Mouse (Mus musculus) gastrocnemius, postnatal 10 days (tissue): ENCODE data around the gene Atad5. TPM values are rescaled to one million over a fixed set of nuclear protein-coding genes. Genes with fewer than 3 reads are reported as not detected.
"Not testable (repeated sequence)": the region's sequence is repeated elsewhere in the genome, so short reads cannot be mapped to it uniquely, and the experiment has no call there.

Experiments
- DNase-seq: peaks from one replicate; pipeline ENCODE4 v3.0.0; 2021; ENCODE audit warnings: mixed read lengths
- long read RNA-seq, 2 experiments: library from polyadenylated mRNA; stranded (forward); transcript quantifications; one replicate each; pipeline ENCODE4 v2.0.0; 2021
- total RNA-seq, 2 experiments: library from RNA; stranded (reverse); gene quantifications; 2 replicates each; pipeline ENCODE4 v1.2.3; 2021

Gene Atad5
- total RNA-seq = 1 to 10 TPM; 3.6 to 3.8 TPM
- long read RNA-seq, experiment 1, partial matches to known transcripts = 1 of 1 reads
- long read RNA-seq, experiment 1, other reads (novel, unspliced or antisense) = 0 of 1 reads
- long read RNA-seq, experiment 2 = 0 reads

GRCm38 (mm10) chr11:80088917-80089816 is at the start of gene Atad5:
Gene Atad5, plus strand, starts transcription at chr11:80089400.
- DNase-seq = peak; percentile 95

GRCm38 (mm10) chr11:80042615-80043418 is 46.4 kb upstream of the Atad5 start:
- peak; percentile 34 for DNase-seq

GRCm38 (mm10) chr11:80043419-80043817 is 45.8 kb upstream of the Atad5 start:
- DNase-seq = no peak

- DNase-seq = no peak
Measured at GRCm38 (mm10) chr11:80046856-80047255, 42.3 kb upstream of the Atad5 start.

- no peak for DNase-seq
Measured at GRCm38 (mm10) chr11:80050088-80050487, 39.1 kb upstream of the Atad5 start.

GRCm38 (mm10) chr11:80052456-80052855 is 36.7 kb upstream of the Atad5 start:
- no peak for DNase-seq

- no peak for DNase-seq
Measured at GRCm38 (mm10) chr11:80053171-80053570, 36.0 kb upstream of the Atad5 start.

GRCm38 (mm10) chr11:80054659-80055058 is 34.5 kb upstream of the Atad5 start:
- DNase-seq = no peak

GRCm38 (mm10) chr11:80056141-80056540 is 33.1 kb upstream of the Atad5 start:
- no peak for DNase-seq

GRCm38 (mm10) chr11:80062159-80062558 is 27.0 kb upstream of the Atad5 start:
- no peak for DNase-seq

GRCm38 (mm10) chr11:80066373-80066772 is 22.8 kb upstream of the Atad5 start:
- not testable (repeated sequence) for DNase-seq

GRCm38 (mm10) chr11:80067558-80067957 is 21.6 kb upstream of the Atad5 start:
- no peak for DNase-seq

GRCm38 (mm10) chr11:80069815-80070214 is 19.4 kb upstream of the Atad5 start:
- no peak for DNase-seq

- DNase-seq = no peak
Measured at GRCm38 (mm10) chr11:80071039-80071438, 18.2 kb upstream of the Atad5 start.

- DNase-seq = no peak
Measured at GRCm38 (mm10) chr11:80072365-80072764, 16.8 kb upstream of the Atad5 start.

- no peak for DNase-seq
Measured at GRCm38 (mm10) chr11:80075608-80076277, 13.5 kb upstream of the Atad5 start.

GRCm38 (mm10) chr11:80077784-80078545 is 11.2 kb upstream of the Atad5 start:
- no peak for DNase-seq

- no peak for DNase-seq
Measured at GRCm38 (mm10) chr11:80078831-80079230, 10.4 kb upstream of the Atad5 start.

- no peak for DNase-seq
Measured at GRCm38 (mm10) chr11:80079751-80080150, 9.4 kb upstream of the Atad5 start.

- peak; percentile 42 for DNase-seq
Measured at GRCm38 (mm10) chr11:80080381-80080825, 8.8 kb upstream of the Atad5 start.
